Comparison of ENCODE assay signal across 8 mouse cellular contexts in genomic region chr5:113136951-113137487, GRCm38 (mm10). TPM values are rescaled to one million over a fixed set of nuclear protein-coding genes. Genes with fewer than 3 reads are reported as not detected.
DNase-seq lines count a peak whose midpoint lies in the region; ATAC-seq and TF ChIP-seq lines count a peak whose summit lies in the region.

No protein-coding gene starts in this region.

- H3K4me3 ChIP-seq in megakaryocyte, embryonic 14.5 days (replicated peaks) = peak overlapping the region; percentile 94
- H3K4me3 ChIP-seq in forebrain, postnatal 0 days (ENCODE audit: low read depth, low read length) = peak overlapping the region; percentile 50
- H3K4me3 ChIP-seq in hindbrain, embryonic 16.5 days (ENCODE audit: low read length) = peak overlapping the region; percentile 58

- WGBS in forebrain, postnatal 0 days = 63% methylated on average over 13 of the region's 13 CpGs
- WGBS in hindbrain, embryonic 16.5 days = 78% methylated on average over 13 of the region's 13 CpGs

- peaks cover 14% of the 10 kb centered on the region for H3K36me3 ChIP-seq in megakaryocyte, embryonic 14.5 days (replicated peaks; ENCODE audit: low read length)
- H3K36me3 ChIP-seq in forebrain, postnatal 0 days (ENCODE audit: insufficient read depth) = no peaks in the 10 kb centered on the region
- no peaks in the 10 kb centered on the region for H3K36me3 ChIP-seq in hindbrain, embryonic 16.5 days (ENCODE audit: control insufficient read depth, insufficient read depth, low read length)

- no peak overlapping the region for H3K27ac ChIP-seq in forebrain, postnatal 0 days (ENCODE audit: low read depth, low read length)
- no peak overlapping the region for H3K27ac ChIP-seq in hindbrain, embryonic 16.5 days (ENCODE audit: low read depth, low read length)

- peak overlapping the region; percentile 96 for H3K4me2 ChIP-seq in forebrain, postnatal 0 days (ENCODE audit: low read depth)
- peak overlapping the region; percentile 91 for H3K4me2 ChIP-seq in hindbrain, embryonic 16.5 days (ENCODE audit: low read length)

- TF ChIP-seq CTCF in forebrain, postnatal 0 days (IDR thresholded peaks at IDR 0.05; ENCODE audit: low read depth) = no peak

- peak overlapping the region; percentile 69 for H3K9ac ChIP-seq in forebrain, postnatal 0 days
- peak overlapping the region; percentile 77; the same call in 1 of the 2 replicates for H3K9ac ChIP-seq in hindbrain, embryonic 16.5 days (ENCODE audit: low read depth, low read length)

- H3K9me3 ChIP-seq in megakaryocyte, embryonic 14.5 days = peaks cover 15% of the 10 kb centered on the region
- H3K9me3 ChIP-seq in forebrain, postnatal 0 days (ENCODE audit: low read length) = no peaks in the 10 kb centered on the region
- H3K9me3 ChIP-seq in hindbrain, embryonic 16.5 days (ENCODE audit: control insufficient read depth, low read length) = 0 out of 2 replicates have a peak, but pooled peaks cover 3% of the 10 kb centered on the region

- DNase-seq in forebrain, postnatal 0 days = no peak
- peak; percentile 62 to 71 for DNase-seq in lung, postnatal 4 days
- no peak for DNase-seq in adrenal gland, postnatal 4 days (ENCODE audit: low spot score in 2 of 2)
- DNase-seq in left cerebral cortex, adult 8-10 months (ENCODE audit: low spot score in 2 of 2) = no peak
- no peak for DNase-seq in kidney, adult 11 months

- ATAC-seq in megakaryocyte, adult 5-6 weeks (ENCODE audit: poor library complexity, severe bottlenecking) = no peak
- no peak for ATAC-seq in forebrain, postnatal 0 days
- no peak for ATAC-seq in hindbrain, embryonic 16.5 days

- H3K27me3 ChIP-seq in megakaryocyte, embryonic 14.5 days (replicated peaks) = peaks cover 46% of the 10 kb centered on the region
- peaks cover 4% of the 10 kb centered on the region; the same call in 1 of the 2 replicates for H3K27me3 ChIP-seq in forebrain, postnatal 0 days (ENCODE audit: insufficient read depth, low read length)
- peaks cover 2% of the 10 kb centered on the region; the same call in 1 of the 2 replicates for H3K27me3 ChIP-seq in hindbrain, embryonic 16.5 days (replicated peaks; ENCODE audit: control insufficient read depth, insufficient read depth, low read length)

- peaks cover 75% of the 10 kb centered on the region for H3K4me1 ChIP-seq in megakaryocyte, embryonic 14.5 days
- H3K4me1 ChIP-seq in forebrain, postnatal 0 days (ENCODE audit: insufficient read depth) = peaks cover 9% of the 10 kb centered on the region; the same call in 1 of the 2 replicates
- H3K4me1 ChIP-seq in hindbrain, embryonic 16.5 days (ENCODE audit: control insufficient read depth, insufficient read depth, low read depth, low read length) = peaks cover 33% of the 10 kb centered on the region

RNA-seq across cellular contexts. Expression of gene Crybb3, which starts 55.6 kb away (rescaled TPM):
- 1.6 and 3.5 TPM in 2 replicates for polyA plus RNA-seq in megakaryocyte, embryonic 14.5 days (2012; ENCODE audit: insufficient read depth, low replicate concordance)
- not detected in 2 replicates for total RNA-seq in megakaryocyte, adult 5-6 weeks (2015)
- total RNA-seq in megakaryocyte, adult 5-6 weeks (2017) = not detected in 2 replicates
- 0.81 and 2.0 TPM in 2 replicates for total RNA-seq in forebrain, postnatal 0 days (2014; rRNA removed)
- polyA plus RNA-seq in forebrain, postnatal 0 days (2015; fragmentation: Nextera tagmentation; extraction: Ambion mirVana) = 1.6 and 1.7 TPM in 2 replicates
- polyA plus RNA-seq in hindbrain, embryonic 16.5 days (2015; fragmentation: Nextera tagmentation; extraction: Ambion mirVana) = 0.86 and 1.8 TPM in 2 replicates
- total RNA-seq in adrenal gland, postnatal 4 days (2021) = 1 to 10 TPM; 1.1 to 1.9 TPM
- 1 to 10 TPM in 1 of 4 experiments, under 1 TPM in 1, not detected in 2; 0.53 to 2.6 TPM for total RNA-seq in left cerebral cortex, adult 8-10 months (2022)

Comparison
In these comparisons a context has a peak if more than half of its experiments do, and no peak if none do; other contexts are left out.
1. DNase-seq: peak in lung, postnatal 4 days (2 of 2); none in forebrain, postnatal 0 days (single experiment), adrenal gland, postnatal 4 days (0 of 2), left cerebral cortex, adult 8-10 months (0 of 2) and kidney, adult 11 months (single experiment).
2. Peak in every context shown above with its lines, with median percentiles within 50 percentile points of each other: H3K4me3 ChIP-seq.